Mouse (Mus musculus) cerebral cortex, adult 2 months (tissue): ENCODE data around the gene Laptm5.

Experiments used
- WGBS: fragments of 180-500 bp; shearing (Covaris S2); methylation state at CpG from one replicate; pipeline ENCODE4 v1.1.7; 2018; 5-methylcytosine and 5-hydroxymethylcytosine counted together

The Laptm5 gene

DNA sequence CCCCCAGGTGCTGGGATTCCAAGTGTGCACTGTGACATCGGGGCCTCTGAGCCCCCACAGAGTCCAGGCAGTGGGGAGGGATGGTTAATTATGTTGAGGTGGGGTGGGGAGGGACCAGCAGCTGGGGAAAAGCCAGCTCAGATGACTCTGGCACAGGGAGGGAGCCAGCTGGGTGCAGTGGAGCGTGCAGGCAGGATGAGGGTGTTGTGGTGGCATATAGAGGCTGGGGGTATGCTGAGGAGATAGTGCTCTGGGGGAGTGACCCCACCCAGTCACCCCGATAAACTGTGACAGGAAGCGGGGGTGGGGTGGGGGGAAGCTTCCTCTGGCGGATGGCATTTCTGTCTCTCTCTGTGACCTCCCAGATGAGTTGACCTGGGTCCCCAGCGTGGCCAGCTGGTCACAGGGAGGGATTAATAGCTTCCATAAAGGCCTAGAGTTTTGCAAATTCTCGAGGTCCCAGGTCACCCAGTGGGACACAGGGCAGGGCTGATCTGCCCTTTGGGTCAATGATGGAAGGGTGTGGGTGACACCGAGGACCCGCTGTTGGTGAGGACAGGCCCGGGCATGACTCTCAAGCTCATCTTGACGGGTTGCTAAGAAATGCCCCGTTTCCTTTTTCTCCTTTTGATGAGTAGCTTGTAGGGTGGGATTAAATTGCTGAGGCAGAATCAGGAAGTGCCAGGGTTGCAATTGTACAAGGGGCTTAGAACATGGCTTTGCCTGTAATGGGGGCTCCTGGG is 8.2 kb downstream of the Laptm5 start:
- WGBS = 64% methylated on average over 12 of the region's 12 CpGs

DNA sequence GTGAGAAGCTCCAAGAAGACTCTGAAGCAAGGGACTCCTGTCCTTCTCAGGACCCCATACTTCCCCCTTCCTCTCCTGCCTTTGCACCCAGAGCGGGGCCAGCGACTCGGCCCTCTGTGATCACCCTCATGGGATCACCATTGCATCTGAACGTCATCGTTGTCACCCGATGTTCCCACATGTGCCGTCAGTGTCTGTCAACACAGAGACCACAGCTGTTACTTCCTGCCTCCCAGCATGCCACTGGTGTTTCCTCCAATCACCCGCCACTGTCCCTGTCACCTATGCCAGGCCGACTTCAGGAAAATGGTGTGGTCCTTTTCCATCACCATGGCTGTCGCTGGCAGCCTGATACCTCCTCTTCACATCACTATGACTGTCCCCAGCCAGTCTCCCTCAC is 9.1 kb downstream of the Laptm5 start:
- 71% methylated on average over 10 of the region's 10 CpGs for WGBS

DNA sequence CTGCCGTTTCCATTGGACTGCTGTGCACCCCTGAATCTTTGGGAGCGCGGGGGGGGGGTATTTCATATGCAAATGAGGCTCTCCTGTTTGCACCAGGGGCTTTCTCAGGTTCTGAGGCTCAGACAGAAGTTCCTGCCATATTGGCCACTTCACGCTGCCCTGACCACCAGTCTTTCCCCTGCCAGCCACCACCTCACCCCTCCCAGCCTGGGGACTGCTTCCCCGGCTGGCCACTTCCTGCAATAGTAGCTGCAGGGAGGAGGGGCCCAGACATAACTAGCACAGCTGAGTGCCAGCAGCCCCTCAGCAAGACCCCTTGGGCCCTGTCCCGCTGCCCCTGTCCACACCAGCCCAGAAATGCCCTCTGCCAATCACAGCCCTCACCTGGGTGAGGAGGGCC is 13.3 kb downstream of the Laptm5 start:
- WGBS = 76% methylated on average over 6 of the region's 6 CpGs

DNA sequence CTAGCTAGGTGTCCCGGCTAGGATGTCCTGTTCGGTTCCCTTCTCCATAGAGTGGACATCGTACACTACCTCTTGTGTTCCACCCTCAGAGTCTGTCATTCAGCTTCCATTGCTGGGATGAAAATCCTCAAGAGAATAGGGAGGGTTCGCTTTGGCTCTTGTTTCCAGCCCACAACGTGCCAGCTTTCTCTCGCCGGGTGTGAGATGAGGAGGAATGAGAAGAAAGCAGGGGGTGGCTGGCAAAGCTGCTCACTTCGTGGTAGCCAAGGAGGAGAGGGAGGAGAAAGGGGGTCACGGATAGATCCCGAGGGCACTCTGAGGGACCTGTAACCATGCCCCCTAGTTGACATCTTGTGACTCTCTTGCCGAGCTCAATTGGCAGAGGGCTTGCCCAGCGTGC is 14.9 kb downstream of the Laptm5 start:
- WGBS = 54% methylated on average over 12 of the region's 12 CpGs

DNA sequence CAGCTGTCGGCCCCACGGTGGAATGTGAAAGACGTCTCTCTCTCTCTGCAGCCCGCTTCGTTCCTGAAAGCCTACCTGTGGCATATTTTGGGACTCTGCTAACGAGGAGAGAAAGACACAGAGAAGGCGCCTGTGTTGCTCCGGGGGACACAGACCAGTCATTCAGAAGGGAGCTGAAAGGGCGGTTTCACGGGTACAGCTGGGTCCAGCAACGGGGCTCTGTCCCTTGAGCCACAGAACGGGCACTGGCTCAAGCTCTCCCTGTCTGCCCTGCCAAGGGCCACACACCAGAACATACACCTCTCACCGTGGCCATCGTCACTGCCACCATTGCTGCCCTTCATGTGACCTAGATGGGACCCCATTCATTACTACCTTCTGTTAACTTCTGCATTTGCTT is 29.7 kb downstream of the Laptm5 start:
- WGBS = 61% methylated on average over 14 of the region's 14 CpGs

DNA sequence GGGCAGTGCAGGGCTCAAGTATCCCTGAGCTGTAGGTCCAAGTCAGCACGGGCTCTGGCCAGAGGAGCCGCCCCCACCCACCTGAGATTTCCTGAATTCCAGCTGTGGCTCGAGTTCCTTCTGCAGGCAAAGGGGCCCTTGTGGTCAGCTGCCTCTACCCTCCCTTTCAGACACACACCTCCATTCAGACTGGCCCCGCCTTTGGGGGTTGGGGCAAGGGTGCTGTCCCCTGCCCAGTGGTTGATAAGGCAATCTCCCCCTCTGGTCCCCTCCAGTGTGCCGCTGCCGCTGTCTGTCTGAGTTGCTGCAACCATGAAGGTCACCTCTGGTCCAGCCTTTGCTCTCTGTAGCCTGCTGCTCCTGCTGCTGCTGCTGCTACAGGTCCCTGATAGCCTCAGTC is 31.2 kb downstream of the Laptm5 start, which contains the start of gene Matn1:
Matn1 (plus strand) TSS at position 274 of the 400 bp plus-strand sequence.
- WGBS = 75% methylated on average over 6 of the region's 6 CpGs

DNA sequence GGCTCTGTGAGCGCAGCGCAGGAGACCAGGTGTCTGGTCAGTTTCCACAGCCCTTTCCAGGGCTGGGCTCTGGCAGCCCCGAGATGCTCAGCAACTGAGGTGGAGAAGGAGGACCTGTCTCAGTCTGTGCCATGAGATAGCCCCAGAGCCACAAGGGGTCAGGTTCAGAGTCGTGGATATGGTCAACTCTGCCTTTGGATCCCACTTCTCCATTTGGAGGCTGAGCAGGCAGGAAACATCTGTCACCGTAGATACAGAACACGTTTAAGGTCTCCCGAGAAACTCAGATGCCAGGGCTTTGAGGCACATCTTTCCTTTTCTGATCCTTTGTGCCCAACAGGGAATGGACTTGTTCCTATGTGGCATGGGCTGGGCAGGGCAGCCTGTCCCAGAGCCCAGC is 31.9 kb downstream of the Laptm5 start:
- 84% methylated on average over 7 of the region's 7 CpGs for WGBS

DNA sequence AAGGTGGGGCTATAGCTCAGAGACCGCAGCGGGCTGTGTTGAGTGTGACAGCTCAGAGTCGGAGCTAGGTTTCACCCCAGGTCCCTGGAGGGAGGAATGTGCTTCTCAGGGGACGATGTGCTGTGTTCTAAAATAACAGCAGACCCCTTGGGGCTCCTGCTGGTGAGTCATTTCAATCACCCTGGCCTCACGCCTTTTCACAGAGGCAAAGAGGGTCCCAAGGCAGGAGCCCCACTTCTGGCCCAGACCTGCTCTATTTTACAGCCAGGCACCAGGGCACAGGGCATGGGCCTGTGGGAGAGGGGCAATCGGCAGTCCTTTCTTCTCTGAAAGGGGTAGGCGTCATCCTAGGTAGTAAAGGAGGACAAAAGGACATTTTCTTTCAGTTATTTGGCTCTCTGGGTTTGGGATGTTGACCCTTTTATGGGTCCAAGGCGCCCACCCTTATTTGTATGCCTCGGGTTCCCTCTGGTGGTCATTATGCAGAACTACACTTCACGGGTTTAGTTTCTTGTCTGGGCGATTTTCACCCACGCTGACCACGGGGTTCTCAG is 34.2 kb downstream of the Laptm5 start:
- 29% methylated on average over 13 of the region's 13 CpGs for WGBS

DNA sequence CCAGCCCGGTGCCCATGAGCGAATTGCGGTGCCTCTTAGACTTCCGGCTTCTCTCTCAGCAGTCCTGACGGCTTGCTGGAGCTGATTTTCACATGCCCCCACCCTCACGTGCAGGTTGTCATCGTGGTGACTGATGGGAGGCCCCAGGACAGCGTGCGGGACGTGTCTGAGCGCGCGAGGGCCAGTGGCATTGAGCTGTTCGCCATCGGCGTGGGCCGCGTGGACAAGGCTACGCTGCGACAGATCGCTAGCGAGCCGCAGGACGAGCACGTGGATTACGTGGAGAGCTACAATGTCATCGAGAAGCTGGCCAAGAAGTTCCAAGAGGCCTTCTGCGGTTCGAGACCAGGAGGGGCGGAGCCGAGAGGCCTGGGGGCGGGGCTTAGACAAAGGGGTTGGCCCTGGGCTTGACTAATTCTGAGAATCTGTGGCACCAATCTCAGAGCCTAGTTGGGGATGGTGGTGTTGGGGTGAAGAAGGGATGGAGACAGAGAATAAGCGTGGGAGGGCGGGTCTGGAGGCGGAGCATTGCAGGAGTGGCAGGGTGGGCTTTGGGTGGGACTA is 37.0 kb downstream of the Laptm5 start:
- 86% methylated on average over 35 of the region's 35 CpGs for WGBS

DNA sequence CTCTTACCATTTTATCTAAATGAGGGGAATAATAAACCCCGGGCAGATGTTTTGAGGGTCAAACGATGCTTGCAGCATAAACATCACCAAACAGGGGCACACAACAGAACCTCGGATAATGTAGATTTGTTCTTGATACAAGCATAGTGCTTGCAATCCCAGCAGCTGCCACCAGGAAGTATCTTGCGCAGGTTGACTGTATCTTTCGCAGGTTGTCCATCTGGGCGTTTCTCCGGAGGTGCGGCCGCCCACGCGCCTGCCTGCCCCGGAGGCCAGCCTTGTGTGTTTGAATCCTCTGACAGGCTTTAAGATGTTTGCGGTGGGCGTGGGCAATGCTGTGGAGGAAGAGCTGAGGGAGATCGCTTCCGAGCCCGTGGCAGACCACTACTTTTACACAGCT is 39.6 kb downstream of the Laptm5 start:
- whole genome bisulfite sequencing = 36% methylated on average over 17 of the region's 17 CpGs

DNA sequence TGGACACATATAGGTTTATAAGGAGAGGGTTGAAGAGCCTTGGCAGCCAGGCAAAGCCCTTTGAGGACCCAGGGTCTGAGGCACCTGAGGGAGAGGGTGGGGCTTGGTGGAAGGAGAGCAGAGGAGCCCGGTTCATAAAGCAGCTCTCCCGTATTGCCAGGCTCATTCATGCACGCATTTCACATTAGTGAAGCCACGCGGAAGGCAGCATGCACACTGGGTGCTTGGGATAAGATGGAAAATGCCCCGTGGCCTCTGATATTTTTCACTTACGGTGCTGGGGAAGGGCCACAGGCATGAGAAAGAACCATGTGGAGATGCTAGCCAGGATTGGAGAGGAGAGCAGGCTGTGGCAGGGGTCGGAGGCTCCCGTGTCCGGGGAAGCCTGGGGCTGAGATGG is 44.2 kb downstream of the Laptm5 start:
- WGBS = 89% methylated on average over 10 of the region's 10 CpGs

DNA sequence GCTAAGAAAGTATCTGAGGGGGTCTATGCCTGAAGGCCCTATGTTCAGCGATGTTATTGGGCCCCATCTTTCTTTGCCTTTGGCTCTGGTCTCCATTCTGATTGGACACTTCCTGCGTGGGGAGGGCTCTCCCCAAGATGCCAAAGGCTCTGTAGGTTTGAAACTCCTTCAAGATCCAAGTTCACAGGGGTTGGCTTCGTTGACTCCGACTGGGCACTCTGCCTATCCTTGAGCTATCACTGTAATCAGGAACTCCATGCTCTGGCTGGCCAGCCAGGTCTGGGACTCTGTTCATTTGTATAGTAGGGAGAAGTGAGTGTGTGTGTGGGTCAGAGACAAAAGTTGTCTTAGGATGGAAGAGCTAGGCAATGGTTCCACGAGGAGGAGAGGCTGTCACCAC is 45.9 kb downstream of the Laptm5 start:
- WGBS = 78% methylated on average over 5 of the region's 5 CpGs

DNA sequence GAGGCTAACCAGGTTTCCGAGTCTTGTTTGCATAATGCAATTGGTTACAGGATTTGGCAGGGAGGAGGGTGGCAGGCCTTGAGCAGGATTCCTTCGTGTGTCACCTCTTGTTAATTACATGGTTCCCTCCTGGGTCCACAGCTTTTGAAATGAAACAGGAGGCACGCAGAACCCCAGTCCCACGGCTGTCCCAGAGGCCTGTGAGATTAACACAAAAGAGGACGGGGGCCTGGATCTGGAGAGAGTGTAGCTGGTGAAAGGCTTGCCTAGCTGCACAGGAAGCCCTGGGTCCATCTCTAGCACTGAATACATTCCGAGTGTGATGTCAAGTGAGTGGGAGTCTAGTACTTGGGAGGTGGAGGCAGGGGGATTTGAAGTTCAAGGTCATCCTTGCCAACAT is 46.8 kb downstream of the Laptm5 start:
- WGBS = 57% methylated on average over 6 of the region's 6 CpGs

DNA sequence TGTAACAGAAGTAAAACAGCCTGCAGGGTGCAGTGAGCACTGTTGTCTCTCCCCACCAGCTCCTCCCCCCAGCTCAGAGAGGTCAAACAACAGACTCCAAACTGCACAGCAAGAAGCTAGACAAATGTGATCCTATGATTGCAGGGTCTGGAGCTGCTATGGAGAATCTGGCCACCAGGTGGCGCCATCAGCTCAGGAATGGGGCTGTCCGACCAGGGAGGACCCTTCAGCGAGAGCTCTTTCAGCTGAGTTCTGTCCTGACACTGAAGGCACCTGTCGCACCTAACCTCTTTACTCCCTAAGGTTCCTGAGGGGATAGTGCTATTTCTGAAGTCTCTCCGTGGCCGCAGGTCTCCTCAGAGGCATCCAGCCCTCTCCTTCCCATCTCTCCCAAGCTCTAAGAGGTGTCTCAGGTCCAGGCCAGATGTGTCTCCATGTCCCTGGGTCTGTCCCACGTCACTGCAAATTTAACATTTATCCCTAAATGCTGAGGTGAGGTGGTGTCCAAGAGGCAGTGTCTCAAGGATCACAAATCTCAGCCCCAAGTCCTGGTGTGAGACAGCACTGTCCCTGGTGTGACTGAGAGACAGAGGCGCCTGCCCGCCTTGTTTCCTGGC is 47.3 kb downstream of the Laptm5 start:
- WGBS = 22% methylated on average over 9 of the region's 9 CpGs

DNA sequence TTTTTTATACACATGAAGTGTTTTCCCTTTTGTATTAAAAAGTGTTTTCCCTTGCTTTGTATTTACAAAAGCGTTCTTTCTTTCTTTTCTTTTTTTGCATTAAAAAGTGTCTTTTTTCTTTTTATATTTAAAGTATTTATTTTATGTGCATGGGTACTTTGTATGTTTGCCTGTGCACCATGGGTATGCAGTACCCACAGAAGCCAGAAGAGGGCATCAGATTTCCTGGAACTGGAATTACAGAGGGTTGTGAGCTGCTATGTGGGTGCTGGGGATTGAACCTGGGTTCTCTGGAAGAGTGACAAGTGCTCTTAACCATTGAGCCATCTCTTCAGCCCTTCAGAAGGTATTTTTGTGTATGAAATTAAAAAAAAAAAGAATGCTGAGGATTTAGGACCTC is 58.4 kb downstream of the Laptm5 start:
- 98% methylated on average over 1 of the region's 1 CpGs for WGBS

DNA sequence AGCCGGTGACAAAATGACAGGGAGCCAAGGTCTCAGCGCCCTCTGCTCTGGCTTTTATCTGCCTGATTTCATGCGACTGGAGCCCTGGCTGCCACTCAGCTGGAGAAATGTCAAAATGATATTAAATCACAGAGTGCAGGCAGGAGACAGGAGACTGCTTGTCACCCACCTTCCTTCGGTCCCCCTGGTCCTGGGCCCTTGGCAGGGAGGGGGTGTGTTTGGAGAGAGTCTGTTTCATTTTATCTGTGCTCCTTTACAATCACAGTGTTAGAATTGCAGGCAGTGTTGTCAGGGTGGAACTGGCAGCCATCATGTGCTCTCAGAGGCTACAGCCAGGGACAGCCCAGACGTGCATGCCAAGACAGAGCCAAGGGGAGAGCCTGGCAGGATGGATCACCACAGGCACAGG is 59.5 kb downstream of the Laptm5 start:
- WGBS = 60% methylated on average over 5 of the region's 5 CpGs

DNA sequence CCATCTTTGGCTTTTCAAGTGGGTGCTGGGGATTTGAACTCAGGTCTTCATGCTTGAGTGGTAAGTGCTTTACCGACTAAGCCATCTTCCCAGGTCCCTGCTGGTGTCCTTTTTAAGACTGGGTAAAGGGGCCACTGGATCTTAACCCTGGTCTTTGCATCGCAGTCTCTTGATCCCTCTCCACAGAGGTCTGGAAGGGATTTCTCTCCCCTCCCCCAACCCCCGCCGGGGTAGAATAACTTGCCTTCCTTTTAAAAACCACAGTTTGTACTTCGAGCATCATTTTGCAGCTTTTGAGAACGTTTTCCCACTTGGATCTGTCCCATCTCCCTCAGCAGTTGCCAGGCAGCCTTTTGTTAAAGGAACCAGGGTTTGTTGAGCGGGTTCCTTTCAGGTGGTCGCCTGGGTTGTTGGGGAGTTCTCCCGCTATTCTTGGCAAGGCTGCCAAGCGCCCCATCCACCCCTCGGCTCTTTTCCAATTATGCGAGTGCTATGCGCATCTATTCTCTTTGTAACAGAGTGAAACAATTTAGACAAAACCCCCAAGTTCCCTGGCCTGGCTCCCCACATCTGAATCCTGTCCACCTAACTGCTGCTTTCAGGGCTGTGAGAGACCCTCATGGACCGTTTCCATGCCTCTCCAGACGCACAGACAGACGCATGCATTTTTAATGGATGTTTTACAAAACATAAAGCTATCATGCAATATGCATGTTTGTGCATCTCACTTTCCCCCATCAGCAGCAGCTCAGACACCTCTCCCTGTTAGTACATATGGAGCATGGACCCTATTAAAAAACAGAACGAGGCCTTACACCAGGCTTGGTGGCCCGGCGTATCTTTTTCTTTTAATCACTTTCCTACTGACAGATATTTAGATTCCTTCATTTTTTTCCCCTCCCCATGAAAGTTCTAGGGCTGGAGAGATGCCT is 60.7 kb downstream of the Laptm5 start:
- 30% methylated on average over 19 of the region's 19 CpGs for WGBS

DNA sequence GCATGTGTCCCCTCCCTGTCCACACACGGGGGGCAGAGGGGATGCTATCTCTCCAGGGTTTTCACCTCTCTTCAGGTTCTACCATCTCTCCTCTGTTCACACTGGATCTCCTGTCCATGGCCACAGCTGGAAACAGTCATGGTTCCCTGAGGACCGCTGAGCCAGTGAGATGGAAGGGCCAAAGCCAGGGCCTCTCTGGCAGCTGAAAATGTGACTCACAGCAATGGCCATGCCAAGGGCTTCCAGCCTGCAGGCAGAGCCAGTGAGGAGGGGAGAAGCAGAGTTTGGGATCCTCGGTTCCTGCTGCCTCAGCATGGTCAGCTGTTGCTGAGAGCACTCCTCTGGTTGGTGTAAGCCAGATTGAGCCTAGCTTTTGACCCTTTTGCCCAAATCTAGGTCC is 66.1 kb downstream of the Laptm5 start:
- WGBS = 79% methylated on average over 3 of the region's 3 CpGs

DNA sequence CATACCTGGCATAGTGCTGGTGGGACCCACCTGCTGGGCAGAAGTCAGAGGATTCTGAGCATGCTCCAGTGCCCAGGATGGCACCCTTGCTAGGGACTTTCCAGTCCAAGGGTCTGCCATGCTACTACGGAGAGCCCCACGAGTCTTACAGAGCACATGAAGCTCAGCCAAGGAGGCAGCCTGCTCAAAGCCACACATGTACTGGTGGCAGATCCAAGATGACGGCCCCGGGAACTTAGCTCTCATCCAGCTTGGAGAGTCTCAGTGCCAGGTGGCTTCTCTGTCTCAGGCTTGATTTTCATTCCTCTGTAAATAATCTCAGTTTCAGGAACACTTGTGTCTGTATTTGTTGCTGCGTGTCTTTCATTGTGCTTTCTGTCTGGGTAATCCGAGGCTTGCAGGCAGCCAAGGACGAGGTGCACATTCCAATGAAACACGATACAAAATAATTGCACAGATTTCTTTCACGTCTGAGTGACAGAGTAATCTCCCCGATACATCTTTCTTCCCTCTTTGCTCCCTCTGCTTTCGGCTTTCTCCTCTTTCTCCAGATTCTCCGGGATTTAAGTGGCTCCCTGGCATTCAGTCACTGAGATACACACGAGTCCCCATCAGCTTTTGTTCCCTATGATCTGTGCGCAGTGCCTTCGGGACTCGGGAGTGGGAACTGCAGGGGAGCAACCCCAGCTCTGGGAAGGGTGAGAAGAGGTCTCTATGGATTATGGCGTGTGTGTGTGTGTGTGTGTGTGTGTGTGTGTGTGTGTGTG is 71.7 kb downstream of the Laptm5 start:
- 32% methylated on average over 17 of the region's 17 CpGs for WGBS
